Mouse (Mus musculus) lung, postnatal 10 days (tissue): Measurements from ENCODE around the gene Col4a2.
"Not testable (repeated sequence)": the region's sequence is repeated elsewhere in the genome, so short reads cannot be mapped to it uniquely, and the experiment has no call there.

Experiments
- DNase-seq: peaks from one replicate; pipeline ENCODE4 v3.0.0; 2021

Gene Col4a2

DNA sequence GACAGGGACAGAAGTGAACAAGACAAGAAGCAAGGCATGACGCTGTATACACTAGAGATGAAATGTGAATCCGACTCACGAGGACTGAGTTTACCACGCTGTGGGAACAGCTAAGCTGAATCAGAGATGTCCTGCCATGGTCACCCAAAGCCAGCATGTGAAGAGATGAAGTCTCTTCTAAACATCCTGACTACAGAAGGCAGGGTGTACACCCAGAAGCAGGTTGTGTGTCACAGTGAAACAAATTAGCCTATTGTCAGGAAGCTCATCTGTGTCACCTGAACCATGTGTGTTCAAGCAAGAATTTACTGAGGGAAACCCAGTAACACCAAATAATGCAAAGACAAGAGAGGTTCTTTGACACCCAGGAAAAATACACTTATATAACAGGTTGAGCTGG, 153.0 kb downstream of the Col4a2 start:
- DNase-seq = no peak

- not testable (repeated sequence) for DNase-seq
Measured at GRCm38 (mm10) chr8:11466528-11466927, 153.9 kb downstream of the Col4a2 start.

DNA sequence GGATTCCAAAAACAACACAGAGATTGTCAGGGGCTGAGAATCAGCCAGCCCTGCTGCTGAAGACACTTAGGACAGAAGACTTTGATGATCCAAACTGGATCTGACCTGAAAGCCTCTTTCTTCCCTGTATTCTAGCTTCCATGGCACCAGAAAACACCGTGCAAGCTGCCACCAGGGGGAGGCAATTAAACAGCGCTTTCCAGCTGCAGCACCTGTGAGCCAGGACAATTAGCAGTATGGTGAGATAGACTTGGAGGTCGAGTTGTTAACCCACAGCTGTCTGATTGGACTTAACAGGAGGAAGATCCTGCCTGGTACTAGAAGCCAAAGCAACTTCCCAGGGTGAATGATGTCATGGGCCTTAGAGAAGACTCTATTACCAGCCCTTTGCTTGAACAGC, 156.5 kb downstream of the Col4a2 start:
- peak; percentile 53 for DNase-seq

DNA sequence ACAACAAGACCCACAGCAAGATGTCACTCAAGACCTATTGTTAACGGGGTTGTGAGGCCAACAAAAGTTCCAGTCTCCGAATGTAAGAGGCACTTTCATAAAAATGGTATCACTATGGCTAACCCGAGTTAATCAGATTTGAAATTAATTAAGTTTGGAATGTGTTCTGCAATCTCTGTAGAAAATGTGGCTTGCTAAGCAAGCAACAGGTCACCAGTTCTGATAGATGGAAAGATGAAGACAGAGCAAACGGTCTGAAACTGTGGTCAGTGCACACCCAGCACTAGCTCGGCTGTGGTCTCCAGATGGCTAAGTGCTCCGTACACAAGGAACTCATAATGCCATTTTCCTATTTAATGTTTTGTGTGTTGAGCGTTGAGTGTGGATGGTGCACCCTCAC, 158.1 kb downstream of the Col4a2 start:
- no peak for DNase-seq

GRCm38 (mm10) chr8:11471309-11471708, 158.7 kb downstream of the Col4a2 start:
- no peak for DNase-seq

- peak; percentile 85 for DNase-seq
Measured at GRCm38 (mm10) chr8:11473072-11473471, 160.5 kb downstream of the Col4a2 start.

DNA sequence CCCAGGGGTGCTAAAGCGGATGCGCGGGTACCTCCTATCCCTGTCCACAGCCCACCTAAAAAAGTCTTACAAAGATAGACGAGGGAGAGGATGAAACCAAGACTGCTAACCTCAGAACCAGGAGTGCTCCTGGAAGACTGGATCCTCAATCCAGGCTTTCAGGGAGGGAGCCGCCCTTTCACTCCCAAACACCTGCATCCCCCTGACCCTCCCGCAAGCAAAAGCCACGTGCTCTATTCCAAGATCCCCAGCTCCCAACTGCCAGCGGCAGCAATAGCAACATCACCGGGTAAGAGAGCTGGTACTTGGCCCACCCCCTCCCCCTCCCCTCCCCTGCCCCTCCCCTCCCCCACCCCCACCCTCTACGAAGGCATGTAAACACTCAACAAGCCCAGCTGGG, 162.8 kb downstream of the Col4a2 start:
- no peak for DNase-seq

DNA sequence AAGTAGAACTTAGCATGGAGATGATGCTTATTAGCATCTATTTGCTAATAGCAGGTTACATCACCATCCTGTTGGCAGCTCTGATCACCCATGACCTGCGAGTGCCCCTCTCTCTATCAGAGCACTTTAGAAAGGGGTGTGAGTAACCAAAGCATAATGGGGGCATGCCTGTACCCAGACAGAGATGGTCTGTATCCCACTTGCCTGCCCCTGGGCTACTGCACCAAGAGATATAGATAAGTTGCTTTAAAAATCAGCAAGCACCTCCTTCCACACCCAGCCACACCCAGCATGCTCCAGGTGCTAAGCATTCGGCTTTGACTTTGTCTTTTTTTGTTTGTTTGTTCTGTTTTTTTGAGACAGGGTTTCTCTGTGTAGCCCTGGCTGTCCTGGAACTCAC, 163.3 kb downstream of the Col4a2 start:
- no peak for DNase-seq

DNA sequence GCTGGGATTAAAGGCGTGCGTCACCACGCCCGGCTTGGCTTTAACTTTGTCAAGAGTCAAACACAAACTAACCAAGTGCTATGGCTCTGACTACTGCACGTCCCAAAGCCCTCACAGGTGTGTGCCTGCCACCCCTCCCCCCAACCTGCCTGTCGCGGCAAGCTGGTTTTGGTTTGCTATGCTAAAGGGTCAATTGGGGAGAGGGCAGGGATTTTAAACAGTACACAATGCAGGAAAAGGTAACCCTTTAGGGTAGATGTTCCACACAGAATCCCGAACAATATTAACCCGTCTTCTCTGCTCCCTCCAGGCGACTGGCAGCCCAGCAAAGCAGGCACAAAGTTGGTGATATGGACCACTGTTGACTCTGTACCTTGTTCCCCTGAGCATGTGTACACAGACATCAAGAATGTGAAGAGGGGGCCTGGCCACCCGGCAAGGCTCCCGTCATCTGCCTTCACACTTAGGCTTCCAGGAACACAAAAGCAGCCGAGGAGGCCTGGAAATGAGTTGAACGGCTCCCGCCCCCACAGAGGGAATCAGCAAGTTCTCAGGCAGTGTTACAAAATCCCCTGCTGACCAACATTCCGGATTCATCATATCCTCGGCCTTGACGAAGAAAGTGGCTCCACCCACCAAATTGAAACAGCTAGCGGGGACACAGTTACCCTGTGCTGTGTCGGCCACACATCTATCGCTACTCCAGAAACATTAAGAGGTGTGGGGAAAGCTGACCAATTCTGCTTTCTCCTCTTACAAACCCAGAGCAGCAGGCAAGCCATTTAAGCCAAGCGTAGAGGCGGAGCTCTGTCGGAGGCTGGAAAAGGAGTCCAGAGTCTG, 164.0 kb downstream of the Col4a2 start:
- DNase-seq = peak; percentile 86

GRCm38 (mm10) chr8:11477178-11477553, 164.6 kb downstream of the Col4a2 start:
- DNase-seq = no peak

- DNase-seq = peak; percentile 78
Measured at GRCm38 (mm10) chr8:11477811-11478761, 165.5 kb downstream of the Col4a2 start, which contains the start of gene Rab20. Rab20 (minus strand) TSS chr8:11478710.

GRCm38 (mm10) chr8:11478807-11479527, 166.4 kb downstream of the Col4a2 start:
- DNase-seq = no peak

- DNase-seq = no peak
Measured at GRCm38 (mm10) chr8:11479591-11479990, 167.0 kb downstream of the Col4a2 start.

DNA sequence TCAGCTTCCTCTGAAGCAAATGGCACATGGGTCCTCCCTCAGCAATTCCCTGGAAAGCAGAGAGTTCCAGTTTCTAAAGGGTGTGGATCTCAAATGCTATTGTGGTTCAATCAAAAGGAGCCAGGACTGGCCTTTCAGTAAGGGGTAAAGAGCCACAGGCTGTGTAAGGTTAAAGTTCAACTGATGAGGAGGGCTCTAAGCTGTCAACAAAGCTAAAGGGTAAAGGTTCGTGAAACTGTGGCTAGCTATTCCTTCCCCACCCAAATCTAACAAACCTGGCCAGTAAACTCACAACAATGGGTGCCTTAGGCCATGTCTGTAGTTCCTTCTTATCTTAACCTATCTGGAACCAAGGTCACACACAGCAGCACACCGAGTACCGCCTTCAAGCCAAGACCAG, 169.3 kb downstream of the Col4a2 start:
- no peak for DNase-seq

DNA sequence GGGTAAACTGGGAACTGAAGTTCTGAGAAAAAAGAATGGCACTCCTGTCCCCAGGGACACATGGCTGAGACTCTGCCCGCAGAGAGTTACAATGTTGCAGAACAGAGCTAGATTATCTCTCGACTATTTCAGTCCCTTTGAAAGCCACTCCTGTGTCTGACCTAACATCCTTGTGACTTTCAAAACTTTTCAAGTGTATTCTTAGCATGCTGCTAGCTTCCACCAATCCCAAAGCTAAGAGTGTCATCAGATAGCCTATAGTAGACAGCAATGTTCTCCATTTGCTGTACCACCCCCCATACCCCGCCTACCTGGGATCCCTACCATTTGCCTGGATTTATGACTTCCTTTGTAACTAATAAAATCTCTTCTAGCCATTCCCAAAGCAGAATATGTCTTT, 169.9 kb downstream of the Col4a2 start:
- DNase-seq = no peak

- peak; percentile 84 for DNase-seq
Measured at GRCm38 (mm10) chr8:11486142-11486541, 173.5 kb downstream of the Col4a2 start.

DNA sequence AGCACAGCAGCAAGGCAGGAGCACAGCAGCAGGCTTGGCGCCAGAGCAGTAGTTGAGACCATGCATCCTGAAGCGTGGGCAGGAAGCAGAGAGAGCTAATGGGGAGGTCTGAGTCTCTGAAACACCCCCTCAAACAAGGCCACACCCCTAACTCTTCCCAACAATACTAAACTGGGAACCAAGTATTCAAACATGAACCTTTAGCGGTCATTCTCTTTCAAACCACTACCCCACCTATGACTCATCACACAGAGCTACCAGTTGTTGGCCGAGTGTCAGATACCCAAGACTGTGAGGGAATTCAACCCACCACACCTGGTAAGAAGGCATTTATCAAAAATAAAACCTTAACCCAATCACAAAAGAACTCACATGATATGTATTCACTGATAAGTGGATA, 174.6 kb downstream of the Col4a2 start:
- DNase-seq = no peak

- not testable (repeated sequence) for DNase-seq
Measured at GRCm38 (mm10) chr8:11492340-11492739, 179.7 kb downstream of the Col4a2 start.

DNA sequence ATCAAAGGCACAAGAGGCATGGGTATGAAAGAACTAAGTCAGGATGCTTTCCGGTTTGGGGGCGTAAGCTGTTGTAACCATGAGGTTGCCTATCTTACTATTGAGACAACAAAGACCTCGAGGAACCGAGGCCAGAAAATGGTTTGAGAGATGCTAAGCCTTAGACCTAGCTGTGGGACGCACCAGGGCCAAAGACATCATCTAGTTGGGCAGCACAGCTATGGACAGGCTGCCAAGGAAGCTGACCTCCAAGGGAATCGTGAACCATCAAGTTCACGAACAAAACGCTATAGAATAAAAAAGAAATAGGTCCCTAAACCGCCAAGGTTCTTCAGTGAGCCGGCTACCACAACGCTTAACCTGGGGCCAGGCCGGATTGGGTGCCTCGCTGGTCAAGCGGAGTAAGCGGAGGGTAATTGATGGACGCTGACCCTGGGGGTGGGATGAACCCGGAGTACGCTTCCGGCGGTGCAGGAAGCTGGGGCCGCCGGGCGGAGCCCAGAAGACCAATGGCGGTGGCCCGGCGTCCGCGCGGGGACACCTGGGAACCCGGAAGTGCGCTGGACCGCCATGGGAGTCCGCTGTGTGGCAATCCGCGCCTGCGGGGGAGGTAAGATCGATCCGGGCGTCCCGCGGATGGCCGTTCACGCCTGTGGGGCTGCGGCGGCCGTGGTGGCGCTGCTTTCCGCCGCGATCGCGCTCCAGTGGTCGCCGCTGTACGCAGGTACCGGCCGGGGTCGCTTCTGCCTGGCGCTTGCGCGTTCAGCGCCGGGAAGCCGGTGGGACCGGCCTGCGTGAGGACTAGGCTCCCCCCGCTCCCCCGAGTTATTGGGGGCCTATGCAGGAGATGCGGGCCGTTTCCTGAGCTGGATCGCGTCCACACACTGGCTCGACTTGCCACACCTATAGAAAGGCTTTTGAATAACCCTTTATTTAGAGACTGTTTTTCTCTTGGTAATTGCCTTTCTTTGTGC, 184.7 kb downstream of the Col4a2 start, which contains the start of gene Naxd:
Naxd (plus strand) TSS at position 490 of the 974 bp plus-strand sequence.
- peak; percentile 93 for DNase-seq

- DNase-seq = no peak
Measured at GRCm38 (mm10) chr8:11498281-11498680, 185.7 kb downstream of the Col4a2 start.
